Mouse (Mus musculus) bone marrow, adult 2 months (tissue): ENCODE measurements around the gene Igfbp7. TPM values are rescaled to one million over a fixed set of nuclear protein-coding genes. Genes with fewer than 3 reads are reported as not detected.

Source experiments
- H3K27ac ChIP-seq: fragments of 200-500 bp; 2 replicates; pipeline ENCODE4 v1.5.1; 2012; ENCODE audit warnings: low read depth, mild to moderate bottlenecking, control low read depth, inconsistent platforms, low read length; ENCODE audit not compliant: control insufficient read depth, poor library complexity, insufficient read depth
- H3K4me1 ChIP-seq: fragments of 200-500 bp; 2 replicates; pipeline ENCODE4 v1.6.1; 2011; ENCODE audit warnings: low read length; ENCODE audit not compliant: control insufficient read depth, insufficient read depth
- H3K4me3 ChIP-seq: fragments of 200-500 bp; replicated peaks from 2 replicates; pipeline ENCODE3; 2011; ENCODE audit warnings: mild to moderate bottlenecking, low read depth, low read length, control low read depth; ENCODE audit not compliant: control insufficient read depth
- CTCF ChIP-seq: fragments of 200-500 bp; IDR thresholded peaks from 2 replicates; pipeline ENCODE4 v1.5.1; 2011; ENCODE audit warnings: low read length, control low read depth; ENCODE audit not compliant: control insufficient read depth, insufficient read depth
- POLR2A ChIP-seq: fragments of 200-500 bp; IDR thresholded peaks from 2 replicates; pipeline ENCODE4 v1.6.1; 2011; ENCODE audit warnings: low read depth, mild to moderate bottlenecking, control low read depth, low read length, borderline replicate concordance; ENCODE audit not compliant: control insufficient read depth
- WGBS: fragments of 180-500 bp; shearing (Covaris S2); methylation state at CpG from one replicate; pipeline ENCODE4 v1.1.7; 2018; 5-methylcytosine and 5-hydroxymethylcytosine counted together
- polyA plus RNA-seq: library from polyadenylated mRNA; stranded (reverse); fragments of >200 nt; gene quantifications from 2 replicates; pipeline ENCODE4 v1.2.4, GENCODE M21; 2011; ENCODE audit warnings: low replicate concordance; ENCODE audit not compliant: missing spikeins, insufficient read depth, insufficient read length

Igfbp7 gene
- polyA plus RNA-seq, 1 experiment: 24.2 TPM

DNA sequence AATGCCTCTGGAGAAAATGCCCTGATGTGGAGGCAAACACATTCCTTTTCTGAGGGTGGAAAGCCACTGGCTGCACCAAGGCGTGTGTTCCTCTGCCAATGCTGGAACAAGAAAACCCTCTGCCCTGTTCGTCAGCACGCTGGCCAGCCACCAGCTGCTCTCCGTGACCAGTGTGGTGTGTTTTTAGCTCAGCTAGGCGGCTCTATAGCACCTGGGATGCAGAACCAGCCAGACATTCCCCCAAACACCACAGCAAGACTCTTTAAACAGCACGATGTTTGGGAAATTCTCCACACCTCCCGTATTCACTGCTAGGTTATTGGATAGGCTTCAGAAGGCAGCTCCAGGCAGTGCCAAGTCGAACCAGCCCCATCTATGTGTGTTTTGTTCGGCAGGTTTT lies 25.7 kb upstream of the Igfbp7 start:
- TF ChIP-seq POLR2A: no peak
- TF ChIP-seq CTCF: no peak
- 71% methylated on average over 9 of the region's 9 CpGs for WGBS
- no peak overlapping the region for H3K4me3 ChIP-seq
- no peaks in the 10 kb centered on the region for H3K4me1 ChIP-seq
- no peak overlapping the region for H3K27ac ChIP-seq

DNA sequence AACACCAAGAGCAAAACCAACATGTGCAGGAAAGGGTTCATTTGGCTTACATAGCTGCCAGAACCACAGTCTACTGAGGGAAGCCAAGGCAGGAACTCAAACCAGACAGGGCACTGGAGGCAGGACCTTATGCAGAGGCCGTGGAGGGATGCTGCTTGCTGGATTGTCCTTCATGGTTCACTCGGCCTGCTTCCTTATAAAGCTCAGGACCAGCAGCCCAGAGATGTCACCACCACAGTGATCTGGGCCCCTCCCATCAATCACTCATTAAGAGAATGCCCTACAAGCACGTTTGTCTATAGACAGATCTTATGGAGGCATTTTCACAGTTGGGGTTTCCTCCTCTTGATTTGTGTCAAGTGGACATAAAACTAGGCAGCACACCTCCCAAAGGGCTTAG lies 25.3 kb upstream of the Igfbp7 start:
- H3K27ac ChIP-seq: no peak overlapping the region
- TF ChIP-seq CTCF: no peak
- TF ChIP-seq POLR2A: no peak
- WGBS: 61% methylated on average over 3 of the region's 3 CpGs
- H3K4me3 ChIP-seq: no peak overlapping the region
- H3K4me1 ChIP-seq: no peaks in the 10 kb centered on the region

DNA sequence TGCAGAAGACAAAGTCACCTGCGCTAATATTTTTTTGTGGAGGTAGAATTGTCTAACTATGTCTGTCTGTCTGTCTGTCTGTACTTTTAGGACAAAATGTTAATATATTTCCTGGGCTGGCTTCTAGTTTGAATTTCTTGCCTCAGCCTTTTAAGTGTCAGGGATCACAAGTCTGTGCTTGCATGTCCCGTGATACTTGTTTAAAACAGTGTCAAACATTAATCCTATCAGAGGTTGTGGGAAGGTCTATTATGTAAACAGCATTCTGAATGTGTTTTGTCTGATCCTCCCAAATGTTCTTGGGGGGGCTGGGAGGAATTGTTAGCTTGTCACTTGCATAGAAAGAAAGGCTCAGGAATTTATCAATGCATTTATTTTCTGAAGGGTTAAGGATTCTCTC lies 24.6 kb upstream of the Igfbp7 start:
- no peak for TF ChIP-seq POLR2A
- TF ChIP-seq CTCF: no peak
- 76% methylated on average over 2 of the region's 2 CpGs for WGBS
- no peak overlapping the region for H3K4me3 ChIP-seq
- no peaks in the 10 kb centered on the region for H3K4me1 ChIP-seq
- H3K27ac ChIP-seq: no peak overlapping the region

GRCm38 (mm10) chr5:77431068-77431467 lies 23.2 kb upstream of the Igfbp7 start:
- Histone ChIP-seq H3K27ac (no peak overlapping the region), H3K4me1 (no peaks in the 10 kb centered on the region; the same call in 1 of the 2 replicates), H3K4me3 (no peak overlapping the region)
- 89% methylated on average over 9 of the region's 9 CpGs for WGBS
- TF ChIP-seq CTCF (no peak), POLR2A (no peak)

- Histone ChIP-seq H3K4me1 (no peaks in the 10 kb centered on the region; the same call in 1 of the 2 replicates), H3K27ac (no peak overlapping the region), H3K4me3 (no peak overlapping the region)
- TF ChIP-seq POLR2A (no peak), CTCF (no peak)
- WGBS: 83% methylated on average over 11 of the region's 11 CpGs
These were observed 22.6 kb upstream of the Igfbp7 start for GRCm38 (mm10) chr5:77430471-77430870.

DNA sequence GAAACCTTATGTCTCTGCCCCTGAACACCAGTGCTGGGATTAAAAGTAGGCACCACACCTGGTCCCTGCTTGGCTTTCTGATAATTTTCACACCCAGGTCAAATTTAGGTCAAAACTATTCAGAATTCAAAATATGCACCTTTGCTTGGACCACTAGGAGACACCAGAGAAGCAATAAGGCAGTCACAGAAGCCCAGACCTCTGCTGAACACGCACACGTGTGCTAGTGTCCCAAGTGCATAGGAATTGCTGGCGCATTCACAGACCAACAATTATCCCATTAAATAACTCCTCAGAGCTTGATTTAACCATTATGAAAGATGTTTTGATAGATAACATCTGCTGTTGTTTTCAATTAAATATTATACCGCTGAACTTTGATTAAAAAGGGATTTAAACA lies 22.2 kb upstream of the Igfbp7 start:
- 87% methylated on average over 4 of the region's 4 CpGs for WGBS
- no peak overlapping the region for H3K4me3 ChIP-seq
- TF ChIP-seq CTCF (no peak), POLR2A (no peak)
- no peak overlapping the region for H3K27ac ChIP-seq
- H3K4me1 ChIP-seq: no peaks in the 10 kb centered on the region; the same call in 1 of the 2 replicates

DNA sequence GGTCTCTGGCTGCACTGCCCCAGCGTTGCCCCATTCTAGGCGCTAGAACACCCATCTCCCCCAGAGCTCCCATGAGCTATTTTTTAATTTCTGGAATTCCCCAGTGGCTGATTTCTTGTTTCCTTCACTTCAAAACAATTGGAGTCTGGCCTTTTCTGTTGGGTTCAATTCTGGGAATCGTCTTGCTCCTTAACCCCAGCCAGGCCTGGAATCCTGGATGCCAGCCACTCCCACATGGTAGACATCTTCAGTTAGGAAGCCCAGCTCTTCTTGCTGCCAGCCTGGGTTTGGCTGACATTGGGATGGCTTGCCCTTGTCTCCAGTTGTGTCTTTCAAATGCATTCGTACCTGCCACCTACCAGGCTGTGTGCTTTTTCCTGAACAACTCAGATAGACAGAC lies 20.7 kb upstream of the Igfbp7 start:
- H3K27ac ChIP-seq: no peak overlapping the region
- WGBS: 77% methylated on average over 4 of the region's 4 CpGs
- no peaks in the 10 kb centered on the region; the same call in 1 of the 2 replicates for H3K4me1 ChIP-seq
- TF ChIP-seq POLR2A: no peak
- TF ChIP-seq CTCF: no peak
- H3K4me3 ChIP-seq: no peak overlapping the region

DNA sequence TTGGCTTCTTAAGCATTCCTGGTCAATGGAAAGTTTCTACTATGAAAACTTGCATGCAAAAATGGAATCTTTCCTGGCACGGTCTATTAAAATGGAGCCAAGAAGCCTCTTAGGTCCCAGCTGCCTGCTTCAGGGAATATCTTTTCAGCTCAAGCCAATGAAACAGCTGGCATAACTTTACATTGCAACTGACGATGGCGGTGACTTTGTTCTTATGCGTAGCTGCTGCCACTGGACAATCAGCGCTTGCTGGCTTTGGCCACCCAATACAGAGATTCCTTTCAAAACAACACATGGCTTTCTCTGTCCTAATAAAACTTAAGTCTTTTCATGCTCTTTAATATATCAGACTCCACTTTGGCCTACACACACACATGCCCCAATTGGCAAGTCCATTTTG lies 20.1 kb upstream of the Igfbp7 start:
- TF ChIP-seq POLR2A (no peak), CTCF (no peak)
- WGBS: 95% methylated on average over 5 of the region's 5 CpGs
- Histone ChIP-seq H3K27ac (no peak overlapping the region), H3K4me1 (no peaks in the 10 kb centered on the region; the same call in 1 of the 2 replicates), H3K4me3 (no peak overlapping the region)
